Comparison of ENCODE assay signal across 9 mouse cellular contexts in genomic region chrX:135008021-135008420, GRCm38 (mm10). TPM values are rescaled to one million over a fixed set of nuclear protein-coding genes. Genes with fewer than 3 reads are reported as not detected.
DNase-seq lines count a peak whose midpoint lies in the region; ATAC-seq and TF ChIP-seq lines count a peak whose summit lies in the region.
"Had no signal": no experiment of that assay in that cellular context is flagged by ENCODE, and none has a peak within 500 bp of the region (broad histone marks: within the 10 kb centered on the region; RNA-seq: fewer than 3 reads in every experiment).

No protein-coding gene starts in this region.

- peak overlapping the region; percentile 92 for H3K9ac ChIP-seq in heart, embryonic 13.5 days
- peak overlapping the region; percentile 34; the same call in 1 of the 2 replicates for H3K9ac ChIP-seq in liver, embryonic 14.5 days (replicated peaks)

- peaks cover 3% of the 10 kb centered on the region; the same call in 1 of the 2 replicates for H3K4me1 ChIP-seq in heart, embryonic 13.5 days
- H3K4me1 ChIP-seq in liver, embryonic 14.5 days (replicated peaks; ENCODE audit: control insufficient read depth in 2 of 2, insufficient read depth in 2 of 2, low read length in 1 of 2): no peaks in the 10 kb centered on the region

- H3K4me3 ChIP-seq in heart, embryonic 13.5 days: peak overlapping the region; percentile 70
- peak overlapping the region; percentile 31 to 75; a peak in 3 of 4 replicates for H3K4me3 ChIP-seq in liver, embryonic 14.5 days (ENCODE audit: insufficient read depth in 1 of 2, low read depth in 2 of 2, low read length in 2 of 2)

- intact Hi-C loops in left cerebral cortex, postnatal 25 days (cut with DNase I): loop anchor here (10.0 kb wide), 1 partner anchor 77 kb away; no protein-coding TSS in a partner anchor

- H3K4me2 ChIP-seq in heart, embryonic 13.5 days: peak overlapping the region; percentile 67
- H3K4me2 ChIP-seq in liver, embryonic 14.5 days (ENCODE audit: low read depth): peak overlapping the region; percentile 67

- ATAC-seq in heart, embryonic 13.5 days (ENCODE audit: extremely low read depth, insufficient number of reproducible peaks, low FRiP score, low TSS enrichment): no peak
- ATAC-seq in liver, embryonic 14.5 days (ENCODE audit: insufficient read depth): no peak

- 20% methylated on average over 5 of the region's 5 CpGs for WGBS in heart, embryonic 13.5 days
- 31% methylated on average over 5 of the region's 5 CpGs for WGBS in liver, embryonic 14.5 days (ENCODE audit: insufficient replicate concordance)

- H3K27me3 ChIP-seq in heart, embryonic 13.5 days (replicated peaks): no peaks in the 10 kb centered on the region
- H3K27me3 ChIP-seq in liver, embryonic 14.5 days (ENCODE audit: control insufficient read depth, insufficient read depth, low read length): no peaks in the 10 kb centered on the region

- no peaks in the 10 kb centered on the region for H3K9me3 ChIP-seq in heart, embryonic 13.5 days
- H3K9me3 ChIP-seq in liver, embryonic 14.5 days (ENCODE audit: control insufficient read depth, low read length): no peaks in the 10 kb centered on the region

- peak overlapping the region; percentile 95 for H3K27ac ChIP-seq in heart, embryonic 13.5 days (replicated peaks)
- H3K27ac ChIP-seq in liver, embryonic 14.5 days: peak overlapping the region; percentile 31; the same call in 1 of the 2 replicates

- peak; percentile 3 to 12 for DNase-seq in heart, adult 18-20 months
- no peak for DNase-seq in heart, postnatal 4 days
- peak; percentile 7 for DNase-seq in NIH3T3 (ENCODE audit: low read depth)
- no peak for DNase-seq in liver, embryonic 14.5 days (ENCODE audit: low read depth in 3 of 3, low spot score in 3 of 3)
- peak; percentile 6 for DNase-seq in skeletal muscle tissue, adult 2 months (ENCODE audit: low read depth, low spot score)
- no peak for DNase-seq in adrenal gland, postnatal 10 days
- DNase-seq in left cerebral cortex, postnatal 25 days (ENCODE audit: low spot score in 2 of 2): no peak

- TF ChIP-seq CTCF in liver, embryonic 14.5 days (IDR thresholded peaks at IDR 0.05; ENCODE audit: low read depth): no peak

- TF ChIP-seq EP300 in liver, embryonic 14.5 days (IDR thresholded peaks at IDR 0.05; ENCODE audit: low read depth): no peak

- H3K36me3 ChIP-seq in heart, embryonic 13.5 days: no peaks in the 10 kb centered on the region
- no peaks in the 10 kb centered on the region for H3K36me3 ChIP-seq in liver, embryonic 14.5 days (replicated peaks; ENCODE audit: control insufficient read depth, insufficient read depth, low read depth)

RNA-seq across cellular contexts. Expression of gene Zmat1, which starts 1.0 kb away (rescaled TPM):
- 10 to 100 TPM in 1 of 2 experiments, 1 to 10 TPM in 1; 5.0 to 10.3 TPM for total RNA-seq in heart, adult 18-20 months (2021)
- 1 to 10 TPM; 4.2 to 6.1 TPM for total RNA-seq in heart, postnatal 4 days (2021)
- polyA plus RNA-seq in heart, embryonic 13.5 days (2015; fragmentation: Nextera tagmentation; extraction: Ambion mirVana): 7.6 and 8.3 TPM in 2 replicates
- 0.23 and 0.52 TPM in 2 replicates for polyA plus RNA-seq in liver, embryonic 14.5 days (2012; rRNA removed)
- polyA plus RNA-seq in liver, embryonic 14.5 days (2014; fragmentation: Nextera tagmentation; extraction: Ambion mirVana): 1.1 and 1.5 TPM in 2 replicates
- total RNA-seq in adrenal gland, postnatal 10 days (2021): 1 to 10 TPM; 5.7 to 8.4 TPM
- 10 to 100 TPM in 1 of 2 experiments, 1 to 10 TPM in 1; 9.4 to 11.4 TPM for total RNA-seq in left cerebral cortex, postnatal 25 days (2021)

RNA-seq across cellular contexts. Expression of gene Nxf2, which starts 43.5 kb away (rescaled TPM):
- total RNA-seq in heart, adult 18-20 months (2021): not detected
- under 1 TPM; 0.14 to 0.21 TPM for total RNA-seq in heart, postnatal 4 days (2021)
- 0.29 and 0.79 TPM in 2 replicates for polyA plus RNA-seq in heart, embryonic 13.5 days (2015; fragmentation: Nextera tagmentation; extraction: Ambion mirVana)
- polyA plus RNA-seq in liver, embryonic 14.5 days (2012; rRNA removed): 0.09 and 0.10 TPM in 2 replicates
- polyA plus RNA-seq in liver, embryonic 14.5 days (2014; fragmentation: Nextera tagmentation; extraction: Ambion mirVana): 0.14 and 0.33 TPM in 2 replicates
- total RNA-seq in adrenal gland, postnatal 10 days (2021): under 1 TPM; 0.15 to 0.18 TPM
- total RNA-seq in left cerebral cortex, postnatal 25 days (2021): not detected
- polyA plus RNA-seq: Patski had no signal

Comparison
In these comparisons a context has a peak if more than half of its experiments do, and no peak if none do; other contexts are left out.
1. DNase-seq: peak in heart, adult 18-20 months (2 of 2), NIH3T3 (single experiment) and skeletal muscle tissue, adult 2 months (single experiment); none in heart, postnatal 4 days (single experiment), liver, embryonic 14.5 days (0 of 3), adrenal gland, postnatal 10 days (single experiment) and left cerebral cortex, postnatal 25 days (0 of 2).